Mouse (Mus musculus) MEL (cell line): Measurements from ENCODE around the gene Igf2bp2.

ENCODE experiments used
- CTCF ChIP-seq, 3 experiments: IDR thresholded peaks in 2 of 3; conservative IDR thresholded peaks in 1 of 3; 2 replicates each; pipeline ENCODE4 v1.5.1; 2011 to 2012; ENCODE audit warnings: low read length in 3 of 3, low read depth in 2 of 3, mild to moderate bottlenecking in 2 of 3, improper control_type of control experiment in 1 of 3, inconsistent platforms in 1 of 3, mixed read lengths in 1 of 3, moderate library complexity in 1 of 3; ENCODE audit not compliant: control insufficient read depth in 1 of 3, insufficient read depth in 1 of 3, poor library complexity in 1 of 3, severe bottlenecking in 1 of 3
- E2F4 ChIP-seq: IDR thresholded peaks from 2 replicates; pipeline ENCODE4 v1.6.1; 2011; ENCODE audit warnings: low read depth, low read length, improper control_type of control experiment, borderline replicate concordance
- EP300 ChIP-seq, 2 experiments: IDR thresholded peaks; 2 replicates each; pipeline ENCODE4 v1.6.1; 2011; ENCODE audit warnings: improper control_type of control experiment in 2 of 2, low read length in 2 of 2, low read depth in 1 of 2, mild to moderate bottlenecking in 1 of 2
- GATA1 ChIP-seq: IDR thresholded peaks from 2 replicates; pipeline ENCODE4 v1.6.1; 2011; ENCODE audit warnings: low read depth, low read length, improper control_type of control experiment
- KAT2A ChIP-seq: conservative IDR thresholded peaks from 2 replicates; pipeline ENCODE4 v1.6.1; 2012; ENCODE audit warnings: low read depth, low read length, improper control_type of control experiment, inconsistent platforms
- MAFK ChIP-seq: IDR thresholded peaks from 2 replicates; pipeline ENCODE4 v1.6.1; 2011; ENCODE audit warnings: low read depth, mild to moderate bottlenecking, low read length, improper control_type of control experiment, borderline replicate concordance
- MYC ChIP-seq: IDR thresholded peaks from 2 replicates; pipeline ENCODE4 v1.6.1; 2011; ENCODE audit warnings: low read depth, mild to moderate bottlenecking, low read length, improper control_type of control experiment, moderate library complexity
- SIN3A ChIP-seq: IDR thresholded peaks from 2 replicates; pipeline ENCODE4 v1.6.1; 2012; ENCODE audit warnings: low read length, improper control_type of control experiment, inconsistent platforms
- TCF12 ChIP-seq: IDR thresholded peaks from 2 replicates; pipeline ENCODE4 v1.6.1; 2014; ENCODE audit warnings: low read depth, mild to moderate bottlenecking, inconsistent platforms, low read length, improper control_type of control experiment, moderate library complexity
- USF1 ChIP-seq: IDR thresholded peaks from 2 replicates; pipeline ENCODE4 v1.6.1; 2014; ENCODE audit warnings: low read depth, mild to moderate bottlenecking, inconsistent platforms, low read length, improper control_type of control experiment, moderate library complexity

DNA sequence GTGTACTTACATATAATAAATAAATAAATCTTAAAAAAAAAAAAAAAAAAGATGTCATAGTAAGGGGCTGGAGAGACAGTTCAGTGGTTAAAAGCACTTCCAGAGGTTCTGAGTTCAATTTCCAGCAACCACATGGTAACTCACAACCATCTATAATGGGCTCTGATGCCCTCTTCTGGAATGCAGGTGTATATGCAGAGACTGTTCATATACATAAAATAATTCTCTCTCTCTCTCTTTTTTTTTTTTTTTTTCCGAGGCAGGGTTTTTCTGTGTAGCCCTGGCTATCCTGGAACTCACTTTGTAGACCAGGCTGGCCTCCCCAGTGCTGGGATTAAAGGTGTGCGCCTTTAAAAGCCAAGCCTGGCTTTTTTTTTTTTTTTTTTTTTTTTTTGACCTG is 34.5 kb downstream of the Igf2bp2 start:
- TF ChIP-seq GATA1, result no peak
- TF ChIP-seq SIN3A, result no peak
- TF ChIP-seq TCF12, result no peak
- TF ChIP-seq MAFK, result no peak
- TF ChIP-seq CTCF (IDR thresholded peaks at IDR 0.05 in 2 of 3, conservative IDR thresholded peaks at IDR 0.05 in 1 of 3; ENCODE audit: control insufficient read depth in 1 of 3, insufficient read depth in 1 of 3, low read depth in 2 of 3, low read length in 3 of 3, poor library complexity in 1 of 3, severe bottlenecking in 1 of 3), result peak; percentile 1 to 46 (median 15); a peak in 3 of 6 replicates
- TF ChIP-seq EP300 (IDR thresholded peaks at IDR 0.05; ENCODE audit: low read depth in 1 of 2, low read length in 2 of 2), result no peak
- TF ChIP-seq MYC, result no peak
- TF ChIP-seq KAT2A, result no peak
- TF ChIP-seq E2F4, result no peak
- no peak for TF ChIP-seq USF1
